Mouse (Mus musculus): ENCODE measurements at regions not wholly inside any gene's neighbourhood (a gene's known extent, or its start where the extent isn't known, plus 50 kb on each side); places are given as distances from the start of the nearest gene placed in this dataset.

GRCm38 (mm10) chr15:52783940-52784339 is 1100.8 kb upstream of the Gm7489 start:
- WGBS = 83% methylated on average over 2 of the region's 2 CpGs
- Histone ChIP-seq H3K27me3 (ENCODE audit: control insufficient read depth, insufficient read depth, low read length) (no peaks in the 10 kb centered on the region), H3K9me3 (replicated peaks; ENCODE audit: control insufficient read depth, low read length) (no peaks in the 10 kb centered on the region), H3K9ac (replicated peaks; ENCODE audit: low read depth, low read length) (no peak overlapping the region), H3K4me1 (ENCODE audit: control insufficient read depth, insufficient read depth) (no peaks in the 10 kb centered on the region), H3K27ac (ENCODE audit: low read depth) (no peak overlapping the region), H3K4me2 (ENCODE audit: low read depth, low read length) (no peak overlapping the region), H3K4me3 (ENCODE audit: low read depth, low read length) (no peak overlapping the region), H3K36me3 (replicated peaks; ENCODE audit: control insufficient read depth, insufficient read depth, low read length) (no peaks in the 10 kb centered on the region)
- DNase-seq (ENCODE audit: low spot score) (no peak), ATAC-seq (ENCODE audit: insufficient read depth, low read depth) (no peak)
- no peak for TF ChIP-seq EP300 (IDR thresholded peaks at IDR 0.05; ENCODE audit: low read depth)
- TF ChIP-seq CTCF (IDR thresholded peaks at IDR 0.05; ENCODE audit: low read depth) = no peak

- no peaks in the 10 kb centered on the region for H3K4me1 ChIP-seq (ENCODE audit: control insufficient read depth, insufficient read depth)
- DNase-seq (ENCODE audit: low spot score) (no peak), ATAC-seq (ENCODE audit: insufficient read depth, low read depth) (no peak)
- no peak overlapping the region for H3K4me2 ChIP-seq (ENCODE audit: low read depth, low read length)
- H3K27ac ChIP-seq (ENCODE audit: low read depth) = no peak overlapping the region
- no peaks in the 10 kb centered on the region for H3K36me3 ChIP-seq (replicated peaks; ENCODE audit: control insufficient read depth, insufficient read depth, low read length)
- no peaks in the 10 kb centered on the region for H3K27me3 ChIP-seq (ENCODE audit: control insufficient read depth, insufficient read depth, low read length)
- WGBS = 78% methylated on average over 3 of the region's 3 CpGs
- no peak overlapping the region for H3K4me3 ChIP-seq (ENCODE audit: low read depth, low read length)
- no peaks in the 10 kb centered on the region for H3K9me3 ChIP-seq (replicated peaks; ENCODE audit: control insufficient read depth, low read length)
- TF ChIP-seq EP300 (IDR thresholded peaks at IDR 0.05; ENCODE audit: low read depth) = no peak
- TF ChIP-seq CTCF (IDR thresholded peaks at IDR 0.05; ENCODE audit: low read depth) = no peak
- H3K9ac ChIP-seq (replicated peaks; ENCODE audit: low read depth, low read length) = no peak overlapping the region
These were observed 1099.5 kb upstream of the Gm7489 start for GRCm38 (mm10) chr15:52785196-52785595.

GRCm38 (mm10) chr15:52785976-52786375 is 1098.7 kb upstream of the Gm7489 start:
- Histone ChIP-seq H3K27ac (ENCODE audit: low read depth) (no peak overlapping the region), H3K36me3 (replicated peaks; ENCODE audit: control insufficient read depth, insufficient read depth, low read length) (no peaks in the 10 kb centered on the region), H3K9ac (replicated peaks; ENCODE audit: low read depth, low read length) (no peak overlapping the region), H3K4me3 (ENCODE audit: low read depth, low read length) (no peak overlapping the region), H3K4me2 (ENCODE audit: low read depth, low read length) (no peak overlapping the region), H3K9me3 (replicated peaks; ENCODE audit: control insufficient read depth, low read length) (no peaks in the 10 kb centered on the region), H3K4me1 (ENCODE audit: control insufficient read depth, insufficient read depth) (no peaks in the 10 kb centered on the region), H3K27me3 (ENCODE audit: control insufficient read depth, insufficient read depth, low read length) (no peaks in the 10 kb centered on the region)
- no peak for TF ChIP-seq CTCF (IDR thresholded peaks at IDR 0.05; ENCODE audit: low read depth)
- DNase-seq (ENCODE audit: low spot score) = no peak
- no peak for ATAC-seq (ENCODE audit: insufficient read depth, low read depth)
- 68% methylated on average over 8 of the region's 8 CpGs for WGBS

- Histone ChIP-seq H3K9ac (replicated peaks; ENCODE audit: low read depth, low read length) (no peak overlapping the region), H3K9me3 (replicated peaks; ENCODE audit: control insufficient read depth, low read length) (no peaks in the 10 kb centered on the region), H3K4me1 (ENCODE audit: control insufficient read depth, insufficient read depth) (no peaks in the 10 kb centered on the region), H3K4me3 (ENCODE audit: low read depth, low read length) (no peak overlapping the region), H3K27ac (ENCODE audit: low read depth) (no peak overlapping the region), H3K27me3 (ENCODE audit: control insufficient read depth, insufficient read depth, low read length) (no peaks in the 10 kb centered on the region), H3K4me2 (ENCODE audit: low read depth, low read length) (no peak overlapping the region), H3K36me3 (replicated peaks; ENCODE audit: control insufficient read depth, insufficient read depth, low read length) (no peaks in the 10 kb centered on the region)
- no peak for DNase-seq (ENCODE audit: low spot score)
- TF ChIP-seq EP300 (IDR thresholded peaks at IDR 0.05; ENCODE audit: low read depth) (no peak), CTCF (IDR thresholded peaks at IDR 0.05; ENCODE audit: low read depth) (no peak)
- ATAC-seq (ENCODE audit: insufficient read depth, low read depth) = no peak
- whole genome bisulfite sequencing = 50% methylated on average over 4 of the region's 4 CpGs
These were observed 1079.1 kb upstream of the Gm7489 start for GRCm38 (mm10) chr15:52805479-52806199.

GRCm38 (mm10) chr15:52808622-52809021 is 1076.1 kb upstream of the Gm7489 start:
- DNase-seq (ENCODE audit: low spot score) (no peak), ATAC-seq (ENCODE audit: insufficient read depth, low read depth) (no peak)
- Histone ChIP-seq H3K27ac (ENCODE audit: low read depth) (no peak overlapping the region), H3K36me3 (replicated peaks; ENCODE audit: control insufficient read depth, insufficient read depth, low read length) (no peaks in the 10 kb centered on the region), H3K4me1 (ENCODE audit: control insufficient read depth, insufficient read depth) (no peaks in the 10 kb centered on the region), H3K4me3 (ENCODE audit: low read depth, low read length) (no peak overlapping the region), H3K9me3 (replicated peaks; ENCODE audit: control insufficient read depth, low read length) (no peaks in the 10 kb centered on the region), H3K4me2 (ENCODE audit: low read depth, low read length) (no peak overlapping the region), H3K27me3 (ENCODE audit: control insufficient read depth, insufficient read depth, low read length) (no peaks in the 10 kb centered on the region), H3K9ac (replicated peaks; ENCODE audit: low read depth, low read length) (no peak overlapping the region)
- 69% methylated on average over 3 of the region's 3 CpGs for WGBS
- TF ChIP-seq CTCF (IDR thresholded peaks at IDR 0.05; ENCODE audit: low read depth) (no peak), EP300 (IDR thresholded peaks at IDR 0.05; ENCODE audit: low read depth) (no peak)

GRCm38 (mm10) chr15:52820796-52821195 is 1063.9 kb upstream of the Gm7489 start:
- Histone ChIP-seq H3K4me2 (ENCODE audit: low read depth, low read length) (no peak overlapping the region), H3K9ac (replicated peaks; ENCODE audit: low read depth, low read length) (no peak overlapping the region), H3K27ac (ENCODE audit: low read depth) (no peak overlapping the region), H3K27me3 (ENCODE audit: control insufficient read depth, insufficient read depth, low read length) (no peaks in the 10 kb centered on the region), H3K4me3 (ENCODE audit: low read depth, low read length) (no peak overlapping the region), H3K9me3 (replicated peaks; ENCODE audit: control insufficient read depth, low read length) (no peaks in the 10 kb centered on the region), H3K4me1 (ENCODE audit: control insufficient read depth, insufficient read depth) (no peaks in the 10 kb centered on the region), H3K36me3 (replicated peaks; ENCODE audit: control insufficient read depth, insufficient read depth, low read length) (no peaks in the 10 kb centered on the region)
- no peak for DNase-seq (ENCODE audit: low spot score)
- WGBS = 86% methylated on average over 6 of the region's 6 CpGs
- no peak for ATAC-seq (ENCODE audit: insufficient read depth, low read depth)
- TF ChIP-seq CTCF (IDR thresholded peaks at IDR 0.05; ENCODE audit: low read depth) (no peak), EP300 (IDR thresholded peaks at IDR 0.05; ENCODE audit: low read depth) (no peak)
